Mouse (Mus musculus): ENCODE measurements at regions not wholly inside any gene's neighbourhood (a gene's known extent, or its start where the extent isn't known, plus 50 kb on each side); places are given as distances from the start of the nearest gene placed in this dataset.
A peak's percentile ranks its signal among the peaks of the same experiment; 100 is the strongest.

DNA sequence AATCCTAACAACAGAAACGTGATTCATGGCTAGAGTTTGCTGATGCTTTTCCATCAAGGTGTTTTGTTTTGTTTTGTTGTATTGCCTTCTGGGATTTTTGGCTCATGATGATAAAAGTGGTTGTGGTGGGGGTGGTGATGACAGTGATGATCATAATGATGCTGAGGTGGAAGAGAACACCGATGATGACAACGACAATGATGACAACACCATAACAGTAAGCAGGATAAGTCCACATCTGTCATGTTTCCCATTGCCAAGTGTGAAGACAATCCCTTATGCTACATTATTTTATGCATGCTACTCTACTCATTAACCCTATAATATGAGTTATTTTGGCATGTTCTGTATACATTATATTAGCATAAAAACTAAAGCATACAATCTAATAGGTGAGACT lies 477.0 kb downstream of the Trhde start:
- no peak for DNase-seq (ENCODE audit: low spot score in 2 of 2)
- intact Hi-C loops (cut with DNase I) = no loop called here

DNA sequence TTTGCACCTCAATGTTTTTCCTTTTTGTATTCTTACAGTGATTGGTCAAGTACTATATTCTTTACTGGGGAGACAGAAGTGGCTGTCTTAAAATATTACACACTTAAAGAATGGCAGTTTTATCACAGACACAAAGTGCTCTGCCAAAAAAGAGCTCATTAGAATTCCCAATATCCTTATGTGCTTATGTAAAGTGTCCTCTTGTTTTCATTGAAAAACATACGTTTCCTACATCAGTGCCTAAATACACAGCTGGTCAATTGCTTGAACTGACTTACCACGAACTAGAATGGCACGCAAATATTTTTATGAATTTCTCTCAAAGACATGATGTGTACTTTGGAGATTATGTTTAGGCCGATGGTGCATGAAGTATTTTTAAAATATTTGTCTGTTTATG lies 480.6 kb downstream of the Trhde start:
- no peak for DNase-seq (ENCODE audit: low spot score in 2 of 2)
- intact Hi-C loops (cut with DNase I) = no loop called here

DNA sequence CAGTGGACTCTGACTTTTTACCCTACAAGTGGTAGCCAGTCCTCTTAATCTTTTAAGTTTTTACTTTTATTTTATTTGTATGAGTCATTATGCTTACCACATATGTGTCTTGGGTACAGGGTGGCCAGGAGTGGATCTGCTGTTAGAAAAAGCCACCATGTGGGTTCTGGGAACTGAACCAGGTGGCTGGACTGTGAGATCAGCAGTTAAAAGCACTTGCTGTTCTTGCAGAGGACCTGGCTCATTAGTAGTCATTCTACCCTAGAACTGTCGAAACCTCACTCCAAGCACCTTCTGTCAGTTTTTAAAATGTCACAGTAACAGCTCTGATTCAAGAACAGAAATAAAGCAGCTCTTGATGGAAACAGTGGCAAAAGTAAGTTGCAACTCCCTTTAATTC lies 483.6 kb downstream of the Trhde start:
- peak; percentile 4 to 5 for DNase-seq (ENCODE audit: low spot score in 2 of 2)

More for the DNA sequence above, 483.6 kb downstream of the Trhde start:
- intact Hi-C loops (cut with DNase I) = no loop called here
